Mouse (Mus musculus) frontal cortex, postnatal 36 days (tissue): ENCODE results near the gene Gm20767.
A peak's percentile ranks its signal among the peaks of the same experiment; 100 is the strongest.
"Not testable (repeated sequence)": the region's sequence is repeated elsewhere in the genome, so short reads cannot be mapped to it uniquely, and the experiment has no call there.

Source experiments
- DNase-seq, 2 experiments: peaks; one replicate each; pipeline ENCODE4 v3.0.0; 2022; ENCODE audit warnings: low spot score in 2 of 2

Gm20767 gene

DNA sequence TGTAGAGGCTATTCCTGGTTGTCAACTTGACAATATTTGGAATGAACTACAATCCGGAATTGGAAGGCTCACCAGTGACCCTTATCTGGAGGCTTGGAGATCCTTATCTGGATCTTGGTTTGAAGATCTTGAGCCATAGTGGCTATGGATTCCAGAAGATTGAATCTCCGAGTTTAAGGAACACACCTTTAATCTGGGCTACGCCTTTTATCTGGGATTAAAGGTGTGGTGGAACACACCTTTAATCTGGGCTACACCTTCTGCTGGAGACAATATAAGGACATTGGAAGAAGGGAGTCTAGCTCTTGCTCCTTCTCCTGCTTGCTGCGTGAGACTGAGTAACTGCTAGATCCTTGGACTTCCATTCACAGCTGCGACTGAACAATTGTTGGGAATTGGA, at the start of gene Gm20767:
Gene Gm20767, plus strand, starts transcription at position 301 of the 400 bp plus-strand sequence.
- DNase-seq = not testable (repeated sequence)

DNA sequence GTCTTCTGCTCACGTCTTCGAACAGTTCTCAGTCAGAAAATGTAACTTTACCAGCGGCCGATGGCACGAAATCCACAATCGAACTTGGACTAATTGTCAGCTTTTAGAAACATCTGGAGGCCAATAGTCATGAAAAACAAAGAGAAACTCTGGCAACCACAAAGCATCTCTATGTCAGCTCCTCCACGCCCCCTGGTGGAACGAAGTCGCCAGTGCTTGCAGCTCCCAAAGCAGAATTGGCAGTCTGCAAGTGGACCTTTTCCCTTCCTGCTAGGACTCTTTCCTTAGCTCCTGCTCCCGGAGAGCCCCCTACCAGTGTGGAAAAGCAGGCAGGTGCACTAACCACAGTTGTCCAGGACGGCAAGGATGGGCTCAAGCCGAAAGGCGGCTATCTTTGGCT, 47.1 kb upstream of the Gm20767 start:
- DNase-seq = not testable (repeated sequence)

DNA sequence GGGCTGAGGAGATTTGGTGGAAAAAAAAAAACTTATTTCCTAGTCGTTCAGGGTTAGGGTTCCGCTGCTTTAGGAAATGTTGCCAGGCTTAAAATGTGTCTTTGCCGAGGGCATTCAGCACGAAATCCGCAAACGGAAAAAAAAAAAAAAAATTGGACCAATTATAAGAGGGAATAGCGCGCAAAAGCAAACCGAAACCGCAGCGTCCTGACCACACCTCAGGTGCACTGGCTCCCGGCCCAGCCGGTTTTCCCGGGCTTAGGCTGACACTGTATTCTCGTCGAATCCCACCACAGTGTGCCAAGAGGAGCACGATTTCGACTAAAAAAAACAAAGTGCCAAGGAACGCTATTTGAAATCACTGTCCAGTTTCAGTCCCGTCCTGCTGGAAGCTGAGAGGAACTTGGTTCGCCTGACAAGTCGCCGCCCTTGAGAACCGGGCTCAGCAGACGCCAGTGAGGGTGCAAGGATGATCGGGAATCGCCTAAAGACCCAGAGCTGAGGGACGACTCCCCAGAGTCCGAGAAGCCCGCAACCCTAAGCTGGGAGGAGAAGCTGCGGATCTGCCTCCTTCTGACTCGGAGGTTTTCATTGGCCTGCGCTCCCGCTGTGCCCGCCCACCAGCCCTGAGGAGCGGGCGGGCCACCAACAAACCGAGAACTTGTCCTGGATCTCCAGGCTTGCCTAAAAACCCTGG, 43.7 kb upstream of the Gm20767 start:
- DNase-seq = peak in 1 of 2 experiments; percentile 0

- not testable (repeated sequence) for DNase-seq
Observed at GRCm38 (mm10) chr13:120096938-120097256, 43.1 kb upstream of the Gm20767 start.

DNA sequence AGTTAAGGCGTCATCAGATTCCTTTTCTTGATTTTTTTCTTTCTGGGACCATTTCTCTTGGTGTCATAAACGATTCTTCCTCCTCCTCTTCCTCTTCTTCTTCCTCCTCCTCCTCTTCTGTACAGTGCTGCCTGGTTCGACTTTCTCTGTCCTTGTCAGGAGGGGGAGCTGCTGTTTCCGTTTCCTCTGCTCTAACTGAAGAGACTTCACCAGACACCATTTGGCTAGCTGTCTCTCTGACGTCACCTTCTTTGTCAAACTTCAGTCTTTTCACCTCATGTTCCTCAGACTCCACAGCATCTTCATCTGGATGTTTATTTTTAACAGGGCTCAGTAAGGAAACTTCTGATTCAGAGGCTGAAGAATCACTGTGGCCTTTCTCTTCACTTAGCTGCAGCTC, 40.7 kb upstream of the Gm20767 start:
- DNase-seq = not testable (repeated sequence)

GRCm38 (mm10) chr13:120106504-120106903, 33.5 kb upstream of the Gm20767 start:
- not testable (repeated sequence) for DNase-seq

- not testable (repeated sequence) for DNase-seq
Observed at GRCm38 (mm10) chr13:120107000-120107399, 33.0 kb upstream of the Gm20767 start.

DNA sequence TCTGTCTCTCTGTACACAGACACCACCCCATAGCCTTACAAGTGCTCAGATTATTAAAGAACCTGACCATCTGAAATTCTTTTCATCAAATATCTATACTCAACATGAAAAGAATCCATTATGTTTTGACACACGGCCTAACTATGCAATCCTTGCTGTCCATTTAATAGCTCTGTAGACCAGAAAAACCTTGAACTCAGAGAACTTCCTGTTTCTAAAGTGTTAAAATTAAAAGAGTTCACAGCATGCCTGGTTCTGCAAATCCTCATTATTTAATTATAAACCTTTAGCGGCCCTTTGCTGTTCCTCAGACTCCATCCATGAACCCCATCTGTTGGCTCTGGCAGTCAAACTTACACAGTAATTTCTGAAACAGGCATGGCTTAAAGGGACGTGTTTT, 2.3 kb downstream of the Gm20767 start:
- DNase-seq = not testable (repeated sequence)

GRCm38 (mm10) chr13:120149660-120150407, 9.8 kb downstream of the Gm20767 start:
- DNase-seq = not testable (repeated sequence)

DNA sequence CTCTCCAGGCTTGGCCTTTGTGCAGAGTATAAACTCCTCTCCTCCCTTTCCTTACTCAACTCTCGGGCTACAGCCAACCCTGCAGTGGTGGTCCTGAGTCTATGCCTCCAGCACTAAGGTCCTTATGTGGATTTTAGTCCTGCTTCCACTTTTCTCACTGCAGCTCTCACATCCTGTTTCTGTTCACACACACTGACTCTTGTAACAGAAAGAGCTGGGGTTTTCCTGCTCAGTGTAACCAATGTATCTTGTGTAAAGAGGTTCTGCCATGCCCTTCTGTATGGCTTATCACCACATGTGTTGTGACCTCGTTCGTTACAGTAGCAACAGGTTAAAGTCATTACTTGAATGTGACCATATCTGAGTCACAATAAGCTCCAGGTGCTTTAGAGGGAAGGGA, 10.5 kb downstream of the Gm20767 start:
- not testable (repeated sequence) for DNase-seq

- not testable (repeated sequence) for DNase-seq
Observed at GRCm38 (mm10) chr13:120168301-120168700, 28.3 kb downstream of the Gm20767 start.

GRCm38 (mm10) chr13:120172133-120172532, 32.1 kb downstream of the Gm20767 start, which contains the start of gene Gm21818:
Gene Gm21818, plus strand, starts transcription at chr13:120172433.
- not testable (repeated sequence) for DNase-seq

GRCm38 (mm10) chr13:120196189-120196821, 56.3 kb downstream of the Gm20767 start:
- DNase-seq = not testable (repeated sequence)
